Mouse (Mus musculus) retina, embryonic 14.5 days (tissue): ENCODE measurements around the gene Tmem45a.
"Not testable (repeated sequence)": the region's sequence is repeated elsewhere in the genome, so short reads cannot be mapped to it uniquely, and the experiment has no call there.

Experiments
- DNase-seq: peaks from one replicate; pipeline ENCODE4 v3.0.0-alpha.2; 2015; ENCODE audit warnings: low spot score

Tmem45a gene

DNA sequence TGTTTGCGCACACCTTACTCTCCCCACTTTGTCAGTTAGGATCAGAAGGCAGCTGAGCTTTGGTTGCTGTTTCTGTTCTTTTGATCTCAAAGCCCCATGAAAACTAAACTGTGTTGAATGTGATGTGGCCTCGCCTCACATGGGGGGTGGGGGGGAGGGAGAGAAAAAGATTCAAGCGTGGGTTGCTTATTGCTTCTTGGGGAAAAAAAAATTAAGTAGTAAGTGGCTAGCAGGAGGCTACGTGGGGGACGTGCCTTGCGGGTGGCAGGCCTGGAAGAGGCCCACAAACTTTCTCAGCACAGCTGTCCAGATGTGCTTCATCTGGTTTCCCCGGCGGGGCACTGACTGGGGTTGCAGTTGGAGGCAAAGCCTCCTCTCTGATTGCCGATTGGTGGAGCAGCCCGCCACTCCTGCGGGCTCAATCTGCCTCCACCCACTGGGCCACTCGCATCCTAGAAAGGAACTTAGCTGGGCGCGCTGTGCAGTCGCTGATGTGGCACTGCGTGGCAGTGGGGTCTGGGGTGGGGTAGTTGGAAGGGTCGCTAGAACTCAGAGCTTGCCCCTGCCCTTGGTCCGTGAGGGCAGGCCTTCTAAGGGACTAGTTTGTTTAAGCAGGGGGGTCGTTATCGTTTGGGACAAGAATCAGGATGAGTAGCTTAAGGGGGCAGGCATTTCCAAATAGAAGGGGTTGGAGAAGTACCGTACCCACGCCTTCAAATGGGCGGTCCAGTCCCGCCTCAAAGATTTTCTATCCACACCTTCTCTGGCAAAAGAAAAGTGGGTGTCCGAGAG, at the start of gene Tmem45a:
Tmem45a (minus strand) TSS at position 343 of the 792 bp plus-strand sequence.
- peak; percentile 85 for DNase-seq

DNA sequence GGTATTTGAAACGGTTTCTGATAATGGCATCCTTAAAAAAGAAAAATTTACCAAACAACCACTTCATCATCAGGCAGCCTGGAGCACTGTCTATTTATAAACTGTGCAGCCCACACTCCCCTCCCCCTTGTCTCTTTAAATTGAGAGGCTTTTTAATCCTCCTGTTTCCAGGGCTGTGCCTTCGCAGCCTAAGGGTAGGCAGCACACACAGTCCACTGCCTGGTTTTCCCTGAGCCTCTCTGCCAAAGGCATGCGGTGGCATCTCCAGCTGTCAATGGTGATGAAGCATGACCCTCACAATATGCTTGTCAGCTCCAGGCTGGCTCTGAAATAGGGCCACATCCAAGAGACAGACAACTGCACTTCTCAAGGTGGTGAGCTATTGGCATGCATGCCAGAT, 42.1 kb upstream of the Tmem45a start, which contains the start of gene Lnp1:
Lnp1 (minus strand) TSS at position 39 of the 400 bp plus-strand sequence.
- DNase-seq = peak; percentile 26

DNA sequence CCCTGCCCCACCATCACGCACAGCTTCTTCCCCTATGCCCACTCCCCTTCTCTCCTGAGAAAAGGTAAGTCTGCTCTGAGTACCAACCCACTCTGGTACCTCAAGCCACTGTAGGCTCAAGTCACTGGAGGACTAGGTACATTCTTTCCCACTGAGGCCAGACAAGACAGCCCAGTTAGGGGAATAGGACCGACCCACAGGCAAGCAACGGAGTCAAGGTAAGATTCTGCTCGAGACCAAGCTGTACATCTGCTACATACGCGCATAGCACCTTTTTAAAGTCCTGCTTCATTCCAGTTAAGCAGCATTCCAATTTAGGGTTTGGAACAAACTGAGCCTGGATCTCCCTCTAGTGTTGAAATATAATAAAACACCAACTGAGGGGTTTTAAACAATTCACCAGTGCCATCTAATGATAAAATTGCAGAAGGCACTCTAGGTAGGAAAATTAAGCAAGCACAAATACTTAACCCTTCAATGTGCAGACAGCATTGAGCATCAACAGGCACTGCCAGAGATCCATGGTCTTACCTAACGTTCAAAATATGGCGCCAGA, 34.2 kb upstream of the Tmem45a start:
- DNase-seq = peak; percentile 84

DNA sequence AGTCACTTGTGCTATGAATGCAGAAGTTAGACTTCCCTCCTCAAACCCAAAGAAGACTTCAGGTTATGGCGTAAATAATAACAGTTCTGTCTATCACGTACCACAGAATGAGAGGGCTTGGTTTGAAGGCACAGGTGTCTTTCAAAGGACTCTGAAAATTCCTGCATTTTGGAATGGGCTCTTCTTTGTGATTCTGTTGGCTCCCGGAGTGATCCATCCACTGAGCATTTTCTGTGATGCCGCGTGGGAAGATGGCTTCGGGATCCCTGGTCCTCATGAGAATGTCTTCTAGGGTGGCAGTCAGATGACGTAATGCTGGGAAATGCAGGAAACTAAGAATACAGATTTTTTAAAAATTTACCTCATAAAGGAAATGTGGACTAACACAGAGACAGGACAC, 31.3 kb upstream of the Tmem45a start:
- DNase-seq = no peak

DNA sequence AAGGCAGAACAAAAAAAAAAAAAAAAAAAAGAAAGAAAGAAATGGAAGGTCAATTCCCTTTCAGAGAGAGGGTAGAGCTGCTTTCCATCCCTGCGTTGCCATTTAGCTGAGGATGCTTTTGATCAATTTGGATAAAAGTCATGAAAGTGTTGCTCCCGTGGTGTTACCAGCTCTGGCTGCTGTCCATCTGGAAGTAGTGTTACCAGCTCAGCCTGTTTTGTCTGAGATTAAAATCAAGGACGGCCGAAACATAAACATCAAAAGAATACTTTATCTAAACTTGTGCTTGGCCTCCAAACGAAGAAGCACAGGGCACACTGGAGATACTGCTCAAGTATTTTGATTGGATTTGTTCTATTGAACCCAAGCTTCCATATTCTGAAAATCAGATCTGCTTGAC, 23.0 kb upstream of the Tmem45a start:
- DNase-seq = no peak

DNA sequence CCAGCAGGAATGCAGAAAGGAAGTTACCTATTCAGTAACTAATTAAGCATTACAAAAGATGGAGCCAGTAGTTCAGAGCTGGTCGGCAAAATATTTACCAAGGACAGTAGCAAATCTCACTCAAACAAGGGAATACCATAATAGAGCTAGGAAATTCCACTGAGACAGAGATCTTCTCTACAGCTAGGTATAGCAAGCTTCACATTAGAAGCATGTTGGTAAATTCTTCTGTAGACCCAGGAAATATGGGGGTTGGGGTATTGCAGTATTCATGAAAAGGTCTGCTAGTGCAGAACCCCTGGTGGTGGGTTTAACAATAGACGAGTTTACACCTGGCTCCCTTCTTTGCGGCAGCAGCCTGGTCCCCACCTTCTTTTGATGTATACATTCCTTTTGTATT, 16.2 kb upstream of the Tmem45a start:
- DNase-seq = not testable (repeated sequence)

DNA sequence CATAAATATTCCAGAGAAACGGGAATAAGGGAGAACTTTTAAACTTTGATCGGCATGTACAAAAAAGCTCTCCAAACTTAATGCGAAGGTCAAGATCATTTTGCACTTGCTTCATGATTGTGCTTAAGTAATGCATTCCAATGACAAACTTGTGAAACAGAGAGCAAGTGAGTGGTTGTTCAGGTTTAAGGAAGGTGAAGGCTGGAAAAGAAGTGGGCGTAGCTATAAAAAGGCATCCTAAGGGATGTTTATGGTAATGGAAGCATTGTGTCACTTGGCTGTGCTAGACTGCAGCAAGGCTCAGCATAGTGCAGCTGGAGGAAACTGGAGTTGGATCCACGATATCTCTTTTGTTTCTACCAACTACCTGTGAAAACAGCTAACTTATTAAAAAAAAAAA, 5.6 kb upstream of the Tmem45a start:
- no peak for DNase-seq

DNA sequence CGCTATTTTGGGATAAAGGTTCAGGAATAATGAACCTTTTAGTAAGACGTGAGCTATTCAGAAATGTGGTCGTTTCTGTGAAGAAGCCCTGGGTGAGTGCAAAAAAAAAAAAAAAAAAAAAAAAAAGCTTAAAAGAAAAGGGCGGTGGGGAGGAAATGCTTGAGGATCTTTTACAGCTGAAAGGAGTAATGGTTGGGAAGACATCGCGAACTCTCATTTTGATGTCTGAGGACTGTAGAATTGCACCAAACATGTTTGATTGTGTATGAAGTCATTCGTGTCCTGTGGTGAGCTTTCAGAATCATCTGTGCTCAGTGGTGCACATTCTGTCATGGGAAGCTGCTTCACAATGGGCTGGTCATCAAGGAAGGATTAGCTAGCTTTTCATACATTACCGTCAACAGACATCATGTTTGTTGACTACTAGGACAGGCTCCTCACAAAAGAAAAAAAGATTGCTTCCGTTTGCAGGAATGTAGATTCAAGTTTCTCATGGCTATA, 700 bp upstream of the Tmem45a start:
- peak; percentile 10 for DNase-seq

DNA sequence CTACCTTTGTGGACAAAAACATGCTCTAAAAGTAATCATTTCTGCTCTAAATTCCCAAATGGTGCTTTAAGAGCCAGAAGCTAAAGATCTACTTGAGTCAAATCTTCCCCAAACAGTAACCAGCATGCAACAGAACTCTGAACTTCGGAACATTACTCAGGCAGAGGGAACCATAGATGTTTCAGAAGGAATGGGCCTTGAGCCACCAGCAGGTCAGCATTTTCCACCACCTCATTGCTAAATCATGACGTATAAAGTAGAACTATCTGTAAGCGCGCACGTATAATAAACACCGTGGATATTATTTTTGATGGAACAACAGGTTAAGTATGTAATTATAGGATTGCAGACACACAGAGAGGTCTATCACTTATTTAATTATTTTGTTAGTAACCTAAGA, 1.2 kb downstream of the Tmem45a start:
- no peak for DNase-seq

DNA sequence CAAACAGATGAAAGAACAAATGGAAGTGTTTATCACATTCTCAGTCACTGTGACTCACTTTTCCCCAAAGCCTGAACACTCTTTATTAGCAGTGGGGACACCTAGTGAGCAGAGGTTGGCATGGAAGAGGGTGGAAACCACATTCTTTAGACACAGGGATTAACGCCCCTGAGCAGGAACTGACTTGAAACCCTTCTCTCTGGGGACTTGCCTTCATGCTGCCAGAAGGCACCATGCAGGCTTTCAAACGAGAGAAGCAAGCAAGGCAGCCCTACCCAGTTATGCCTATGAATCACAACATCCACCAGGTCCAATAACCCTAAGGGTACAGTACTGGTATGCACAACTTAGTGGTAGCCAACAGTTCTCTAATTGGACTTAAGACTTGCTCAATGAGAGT, 12.6 kb downstream of the Tmem45a start:
- no peak for DNase-seq

DNA sequence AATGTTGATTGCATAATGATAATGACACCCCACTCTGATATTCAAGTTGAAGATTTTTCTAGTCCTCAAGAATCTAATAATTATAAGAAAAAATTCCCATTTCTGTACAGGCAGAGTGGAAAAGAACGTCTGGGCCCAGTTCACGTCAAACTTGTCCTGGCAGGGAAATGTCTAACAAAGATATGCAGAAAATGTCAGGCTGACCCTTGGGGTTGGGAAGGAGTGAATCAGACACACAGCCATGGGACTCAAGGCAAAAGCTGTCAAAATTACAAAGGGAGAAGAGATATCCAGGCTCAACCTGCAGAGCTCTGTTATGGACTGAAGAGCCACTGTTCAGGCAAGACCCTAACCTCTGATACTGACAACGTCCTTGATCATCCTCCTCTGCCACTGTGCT, 15.5 kb downstream of the Tmem45a start:
- DNase-seq = no peak

DNA sequence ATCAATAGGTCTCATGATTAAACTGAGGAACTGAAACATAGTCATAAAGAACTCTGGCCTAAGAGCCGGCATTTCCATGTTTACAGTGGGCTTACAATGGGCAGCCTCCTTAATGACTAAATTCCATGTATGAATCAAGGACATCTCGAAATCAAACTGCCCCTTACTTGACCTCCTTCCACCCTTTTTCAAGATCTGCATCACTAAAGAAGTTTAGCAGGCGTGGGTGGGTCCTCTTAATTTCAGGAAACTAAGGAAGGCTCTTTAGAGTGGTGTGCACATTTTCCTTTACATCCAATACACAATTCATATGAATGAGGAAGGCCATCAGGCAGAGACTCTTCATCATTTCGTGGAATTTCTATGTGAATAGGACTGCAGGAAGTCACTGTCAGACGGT, 17.6 kb downstream of the Tmem45a start:
- no peak for DNase-seq

DNA sequence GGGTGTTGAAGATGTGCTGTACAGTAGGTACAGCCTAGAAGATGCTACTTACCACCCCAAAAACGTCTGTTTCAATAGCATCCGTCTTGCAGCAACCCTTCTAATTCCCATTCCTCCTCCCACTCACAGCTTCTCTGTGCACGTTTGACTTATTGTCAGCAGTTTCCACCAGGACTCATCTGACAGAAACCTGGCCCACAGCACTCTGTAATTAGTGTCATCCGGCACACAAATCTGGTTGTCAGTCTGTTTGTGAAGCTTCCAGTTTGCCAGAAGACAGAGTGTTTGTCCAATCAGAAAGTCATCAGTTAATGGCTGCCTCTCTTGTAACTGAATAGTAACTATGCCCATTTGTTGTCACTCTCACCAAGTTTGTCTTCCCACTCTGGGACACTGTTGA, 18.4 kb downstream of the Tmem45a start:
- DNase-seq = no peak

DNA sequence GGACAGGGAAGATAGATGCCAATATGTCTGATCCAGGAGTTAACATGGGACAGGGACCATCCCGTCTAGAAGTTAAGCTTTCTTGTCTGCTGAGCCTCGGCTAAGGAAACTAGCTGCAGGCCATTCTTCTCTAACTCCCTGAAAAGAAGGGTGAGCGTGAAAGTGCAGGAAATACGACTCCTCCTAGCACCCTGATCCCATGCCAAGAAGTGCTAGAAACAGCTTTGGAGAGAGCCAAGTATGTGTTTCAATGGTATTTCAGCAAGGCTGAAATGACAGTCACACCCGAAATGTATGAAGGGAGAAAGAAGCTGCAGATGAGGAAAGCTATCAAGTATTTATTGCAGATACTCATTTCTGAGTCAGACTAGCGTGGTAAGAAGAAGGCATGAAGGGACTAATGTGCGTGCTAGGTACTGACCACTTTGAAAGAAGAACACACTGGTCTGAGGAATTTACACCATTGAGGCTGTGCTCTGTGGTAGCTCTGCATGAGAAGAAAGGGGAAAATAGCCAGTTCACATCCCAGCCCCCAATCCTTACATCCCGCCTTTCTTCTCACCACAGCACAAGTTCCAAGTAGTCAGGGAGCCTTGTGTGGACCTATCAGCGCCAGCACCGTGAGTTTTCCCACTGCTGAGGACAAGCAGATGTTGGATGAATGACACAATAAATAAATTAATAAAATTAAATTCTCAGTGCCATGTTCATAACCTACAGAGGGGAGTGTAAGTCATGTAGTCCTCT, 33.0 kb downstream of the Tmem45a start:
- no peak for DNase-seq

DNA sequence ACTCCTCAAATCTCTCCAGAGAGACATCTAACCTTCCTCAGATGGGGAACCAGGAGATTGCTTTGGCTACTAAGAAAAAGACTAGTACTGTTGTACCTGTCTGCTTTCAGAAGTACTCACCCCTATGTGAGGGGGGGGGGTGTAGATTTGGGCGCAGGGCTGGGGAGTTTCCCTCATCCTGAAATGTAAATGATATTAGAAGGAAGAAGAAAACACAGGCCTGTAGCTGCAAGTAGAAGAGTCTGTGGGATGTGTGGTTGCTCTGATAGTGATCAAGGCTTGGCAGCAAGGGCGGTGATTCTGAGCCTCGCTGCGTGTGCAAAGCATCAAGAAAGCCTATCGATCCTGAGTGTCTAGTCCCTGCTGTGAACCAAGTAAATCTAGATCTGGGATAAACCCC, 43.0 kb downstream of the Tmem45a start:
- no peak for DNase-seq

DNA sequence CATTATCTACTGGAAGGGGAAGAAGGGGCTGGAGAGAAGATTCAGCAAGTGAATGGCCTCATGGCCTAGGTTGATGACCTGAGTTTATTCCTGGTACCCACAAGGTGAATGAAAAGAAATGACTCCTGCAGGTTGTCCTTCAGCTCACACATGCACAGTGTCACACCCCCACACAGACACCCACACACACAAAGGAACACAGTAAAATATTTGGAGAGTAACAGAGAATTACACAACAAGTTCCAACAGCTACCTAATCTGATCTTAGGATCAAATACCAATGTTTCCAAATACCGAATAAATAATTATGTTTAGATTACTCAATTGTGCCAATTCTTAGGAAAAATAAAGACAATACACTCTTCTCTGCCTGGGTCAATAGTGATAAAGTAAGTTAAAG, 52.7 kb downstream of the Tmem45a start:
- DNase-seq = no peak

DNA sequence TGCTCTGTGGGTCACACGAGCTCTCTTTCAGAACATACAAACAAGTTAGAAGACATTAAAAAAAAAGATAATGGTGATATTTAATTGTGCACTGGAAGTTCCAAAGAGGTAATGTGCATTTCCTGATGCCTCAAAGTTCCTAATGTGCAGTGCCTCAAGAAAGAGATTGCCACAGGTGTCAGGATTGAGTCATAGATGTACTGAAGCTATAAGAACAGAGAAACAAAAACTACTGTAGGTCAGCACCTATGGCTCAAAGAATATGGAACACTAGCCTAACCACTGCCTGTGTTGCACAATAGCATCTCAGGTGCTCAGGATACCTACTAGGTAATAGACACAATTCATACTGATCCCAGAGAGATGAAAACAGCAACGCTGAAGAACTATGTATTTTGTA, 54.0 kb downstream of the Tmem45a start:
- no peak for DNase-seq

DNA sequence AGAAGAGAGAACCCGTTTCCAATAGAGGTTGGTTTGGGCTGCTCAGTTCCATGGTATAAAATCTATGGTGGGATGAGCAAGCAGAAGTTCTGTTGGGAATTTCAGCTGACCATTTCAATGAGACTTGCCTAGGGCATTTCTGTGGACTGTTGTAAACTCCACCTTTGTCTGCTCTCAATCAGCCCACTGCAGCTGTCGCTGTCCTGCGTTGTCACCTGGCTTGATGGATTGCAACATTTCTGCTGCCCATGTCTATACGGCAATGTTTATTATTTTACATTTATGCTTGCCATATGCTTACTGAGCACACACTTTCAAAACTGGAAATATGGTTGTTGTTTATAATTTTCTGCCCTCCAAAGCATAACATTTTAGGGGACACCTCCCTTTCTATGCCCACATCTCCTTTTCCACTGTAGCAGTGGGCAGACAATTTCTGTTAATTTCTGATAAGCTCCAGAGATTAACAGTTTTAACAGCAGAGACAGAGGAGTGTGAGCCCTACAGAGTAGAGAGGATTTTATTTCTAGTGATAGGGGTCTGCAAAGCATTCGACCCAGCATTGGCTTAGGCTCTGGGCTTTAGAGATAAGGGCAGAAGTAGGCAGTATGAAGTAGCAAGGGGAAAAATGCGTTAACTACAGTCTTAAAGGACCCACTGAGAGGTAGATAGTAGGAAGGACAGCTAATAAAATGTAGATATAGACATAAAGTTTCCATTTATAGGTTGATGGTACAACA, 84.4 kb downstream of the Tmem45a start:
- DNase-seq = no peak

DNA sequence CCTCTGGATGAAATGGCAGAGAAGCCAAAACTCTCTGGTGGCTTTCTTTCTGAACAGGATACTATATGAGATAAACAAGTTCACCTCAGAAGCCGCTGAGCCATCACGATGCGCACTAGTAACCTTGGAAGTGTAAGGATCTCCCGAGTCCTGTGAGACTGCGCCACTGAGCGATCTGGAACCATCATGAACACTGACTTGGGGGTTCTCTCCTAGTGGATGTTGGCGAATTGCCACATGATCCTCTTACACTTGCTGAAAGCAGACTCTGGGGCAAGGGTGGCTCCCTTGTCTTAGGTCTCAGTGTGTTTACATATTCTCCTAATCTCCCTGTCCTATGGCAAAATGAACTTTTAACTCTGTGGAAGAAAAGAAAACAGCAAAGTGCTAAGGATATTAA, 85.0 kb downstream of the Tmem45a start:
- no peak for DNase-seq

DNA sequence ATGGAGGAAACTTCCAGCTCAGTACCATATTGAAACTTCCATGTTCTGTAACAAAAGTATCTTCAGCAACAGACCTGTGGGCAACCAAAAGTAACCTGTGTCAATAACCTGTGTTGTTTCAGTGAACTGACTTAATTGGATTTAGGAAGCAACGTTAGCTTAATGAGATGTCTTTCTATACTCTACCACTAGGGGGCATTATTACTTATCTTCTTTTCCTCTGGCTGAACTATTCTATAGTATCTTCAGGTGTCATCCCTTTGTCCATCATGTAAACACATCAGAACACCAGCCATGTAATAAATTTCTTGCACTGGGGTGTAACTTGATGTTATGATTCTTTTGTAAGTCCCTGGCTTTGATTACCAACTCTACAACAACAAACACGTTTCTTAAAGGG, 85.5 kb downstream of the Tmem45a start:
- peak; percentile 81 for DNase-seq

DNA sequence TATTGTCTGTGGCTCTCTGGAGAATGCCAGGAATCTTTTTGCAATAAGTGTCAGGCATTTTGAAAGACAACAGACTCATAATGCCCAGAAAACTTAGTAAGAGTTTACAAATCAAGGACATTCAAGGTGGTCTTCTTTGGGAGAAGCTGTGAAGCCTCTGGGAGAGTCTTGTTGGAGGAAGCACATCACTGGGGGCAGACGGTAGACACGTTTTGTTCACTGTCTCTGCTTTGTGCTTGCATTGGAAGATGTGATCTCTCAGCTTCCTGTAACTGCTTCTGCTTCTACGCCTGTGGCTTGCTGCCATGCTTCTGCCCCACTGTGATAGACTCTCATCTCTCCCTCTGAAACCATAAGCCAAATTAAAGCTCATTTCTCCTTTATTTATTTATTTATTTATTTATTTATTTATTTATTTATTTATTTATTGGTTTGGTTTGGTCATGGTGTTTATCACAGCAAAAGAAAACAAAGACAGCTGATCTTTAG, 86.4 kb downstream of the Tmem45a start:
- DNase-seq = no peak

DNA sequence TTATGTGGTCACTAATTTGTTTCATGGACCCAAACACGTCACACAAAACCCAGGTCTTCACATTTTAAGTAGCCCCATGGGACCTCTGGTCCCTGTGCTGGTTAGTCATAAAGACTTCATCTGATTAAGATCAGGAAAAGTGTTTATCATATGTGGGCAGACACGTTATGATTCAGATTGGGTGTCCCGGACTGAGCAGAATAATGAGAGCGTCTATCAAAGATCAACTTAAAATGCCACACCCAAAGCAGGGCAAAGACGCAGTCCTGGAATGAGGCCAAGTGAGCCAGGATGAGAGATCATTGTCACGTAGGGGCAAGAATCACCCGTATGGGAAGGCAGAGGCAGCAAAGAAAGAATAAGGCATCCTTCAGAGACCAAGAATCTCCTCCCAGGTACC, 87.1 kb downstream of the Tmem45a start:
- DNase-seq = no peak
